Mouse (Mus musculus): ENCODE results near the gene Tnfrsf25. TPM values are rescaled to one million over a fixed set of nuclear protein-coding genes. Genes with fewer than 3 reads are reported as not detected.

Tnfrsf25 gene
- polyA plus RNA-seq, 1 experiment from 2014 or later = 0.43 TPM

- no peaks in the 10 kb centered on the region for H3K9me3 ChIP-seq (ENCODE audit: control insufficient read depth, low read length)
- ATAC-seq (ENCODE audit: insufficient number of reproducible peaks, insufficient read depth, low FRiP score, low read depth) = peak; percentile 33; the same call in 1 of the 2 replicates
- no peaks in the 10 kb centered on the region for H3K36me3 ChIP-seq (ENCODE audit: control insufficient read depth, insufficient read depth, low read length)
- peak overlapping the region; percentile 43 to 50 for H3K4me3 ChIP-seq (ENCODE audit: control insufficient read depth in 1 of 2, insufficient read depth in 1 of 2, low read depth in 1 of 2, low read length in 2 of 2)
- no peaks in the 10 kb centered on the region for H3K27me3 ChIP-seq (ENCODE audit: control insufficient read depth, insufficient read depth, low read length)
- 20% methylated on average over 26 of the region's 27 CpGs for WGBS
- H3K9ac ChIP-seq (ENCODE audit: low read length) = peak overlapping the region; percentile 72
- peaks cover 14 to 36% of the 10 kb centered on the region in 2 experiments for H3K4me1 ChIP-seq (ENCODE audit: control insufficient read depth in 2 of 2, insufficient read depth in 2 of 2, low read length in 2 of 2)
- peak overlapping the region; percentile 43 for H3K4me2 ChIP-seq (ENCODE audit: low read length)
- H3K27ac ChIP-seq (replicated peaks in 1 of 2; ENCODE audit: control insufficient read depth in 1 of 2, insufficient read depth in 1 of 2, low read depth in 2 of 2, low read length in 2 of 2) = peak overlapping the region; percentile 84 to 86
Observed at GRCm38 (mm10) chr4:152095937-152096910, 19.5 kb upstream of the Tnfrsf25 start.

GRCm38 (mm10) chr4:152096927-152097326 is 18.8 kb upstream of the Tnfrsf25 start:
- H3K36me3 ChIP-seq (ENCODE audit: control insufficient read depth, insufficient read depth, low read length) = peaks cover 3% of the 10 kb centered on the region
- H3K27ac ChIP-seq (replicated peaks in 1 of 2; ENCODE audit: control insufficient read depth in 1 of 2, insufficient read depth in 1 of 2, low read depth in 2 of 2, low read length in 2 of 2) = peak overlapping the region; percentile 84 to 86
- no peaks in the 10 kb centered on the region for H3K27me3 ChIP-seq (ENCODE audit: control insufficient read depth, insufficient read depth, low read length)
- peak overlapping the region; percentile 72 for H3K9ac ChIP-seq (ENCODE audit: low read length)
- 41% methylated on average over 6 of the region's 6 CpGs for WGBS
- peak overlapping the region; percentile 43 for H3K4me2 ChIP-seq (ENCODE audit: low read length)
- peak; percentile 6; the same call in 1 of the 2 replicates for ATAC-seq (ENCODE audit: insufficient number of reproducible peaks, insufficient read depth, low FRiP score, low read depth)
- peaks cover 16 to 42% of the 10 kb centered on the region in 2 experiments for H3K4me1 ChIP-seq (ENCODE audit: control insufficient read depth in 2 of 2, insufficient read depth in 2 of 2, low read length in 2 of 2)
- H3K4me3 ChIP-seq (ENCODE audit: control insufficient read depth in 1 of 2, insufficient read depth in 1 of 2, low read depth in 1 of 2, low read length in 2 of 2) = peak overlapping the region; percentile 43 to 50
- H3K9me3 ChIP-seq (ENCODE audit: control insufficient read depth, low read length) = no peaks in the 10 kb centered on the region

- Histone ChIP-seq H3K27me3 (ENCODE audit: control insufficient read depth, insufficient read depth, low read length) (no peaks in the 10 kb centered on the region), H3K4me1 (ENCODE audit: control insufficient read depth in 2 of 2, insufficient read depth in 2 of 2, low read length in 2 of 2) (peaks cover 9 to 31% of the 10 kb centered on the region in 2 experiments), H3K9me3 (ENCODE audit: control insufficient read depth, low read length) (no peaks in the 10 kb centered on the region), H3K4me3 (ENCODE audit: control insufficient read depth in 1 of 2, insufficient read depth in 1 of 2, low read depth in 1 of 2, low read length in 2 of 2) (peak overlapping the region; percentile 43 to 50), H3K36me3 (ENCODE audit: control insufficient read depth, insufficient read depth, low read length) (peaks cover 15% of the 10 kb centered on the region), H3K9ac (ENCODE audit: low read length) (peak overlapping the region; percentile 7; the same call in 1 of the 2 replicates), H3K4me2 (ENCODE audit: low read length) (peak overlapping the region; percentile 43), H3K27ac (replicated peaks in 1 of 2; ENCODE audit: control insufficient read depth in 1 of 2, insufficient read depth in 1 of 2, low read depth in 2 of 2, low read length in 2 of 2) (peak overlapping the region in 1 of 2 experiments; percentile 86; a peak in 2 of 4 replicates)
- no peak for ATAC-seq (ENCODE audit: insufficient number of reproducible peaks, insufficient read depth, low FRiP score, low read depth)
- 22% methylated on average over 11 of the region's 11 CpGs for WGBS
Observed at GRCm38 (mm10) chr4:152097911-152098799, 17.6 kb upstream of the Tnfrsf25 start.

GRCm38 (mm10) chr4:152100541-152100940 is 15.2 kb upstream of the Tnfrsf25 start:
- Histone ChIP-seq H3K36me3 (ENCODE audit: control insufficient read depth, insufficient read depth, low read length) (peaks cover 36% of the 10 kb centered on the region), H3K4me3 (ENCODE audit: control insufficient read depth in 1 of 2, insufficient read depth in 1 of 2, low read depth in 1 of 2, low read length in 2 of 2) (no peak overlapping the region), H3K27ac (replicated peaks in 1 of 2; ENCODE audit: control insufficient read depth in 1 of 2, insufficient read depth in 1 of 2, low read depth in 2 of 2, low read length in 2 of 2) (peak overlapping the region; percentile 59 to 68), H3K4me1 (ENCODE audit: control insufficient read depth in 2 of 2, insufficient read depth in 2 of 2, low read length in 2 of 2) (peaks cover 9 to 27% of the 10 kb centered on the region in 2 experiments), H3K4me2 (ENCODE audit: low read length) (no peak overlapping the region), H3K9ac (ENCODE audit: low read length) (no peak overlapping the region), H3K9me3 (ENCODE audit: control insufficient read depth, low read length) (no peaks in the 10 kb centered on the region), H3K27me3 (ENCODE audit: control insufficient read depth, insufficient read depth, low read length) (no peaks in the 10 kb centered on the region)
- no peak for ATAC-seq (ENCODE audit: insufficient number of reproducible peaks, insufficient read depth, low FRiP score, low read depth)
- WGBS = 44% methylated on average over 11 of the region's 11 CpGs

GRCm38 (mm10) chr4:152101081-152101653 is 14.6 kb upstream of the Tnfrsf25 start:
- Histone ChIP-seq H3K4me2 (ENCODE audit: low read length) (no peak overlapping the region), H3K4me3 (ENCODE audit: control insufficient read depth in 1 of 2, insufficient read depth in 1 of 2, low read depth in 1 of 2, low read length in 2 of 2) (no peak overlapping the region), H3K36me3 (ENCODE audit: control insufficient read depth, insufficient read depth, low read length) (peaks cover 42% of the 10 kb centered on the region), H3K27me3 (ENCODE audit: control insufficient read depth, insufficient read depth, low read length) (no peaks in the 10 kb centered on the region), H3K4me1 (ENCODE audit: control insufficient read depth in 2 of 2, insufficient read depth in 2 of 2, low read length in 2 of 2) (peaks cover 9 to 27% of the 10 kb centered on the region in 2 experiments), H3K9me3 (ENCODE audit: control insufficient read depth, low read length) (no peaks in the 10 kb centered on the region), H3K27ac (replicated peaks in 1 of 2; ENCODE audit: control insufficient read depth in 1 of 2, insufficient read depth in 1 of 2, low read depth in 2 of 2, low read length in 2 of 2) (peak overlapping the region; percentile 59 to 68), H3K9ac (ENCODE audit: low read length) (no peak overlapping the region)
- 59% methylated on average over 7 of the region's 7 CpGs for WGBS
- no peak for ATAC-seq (ENCODE audit: insufficient number of reproducible peaks, insufficient read depth, low FRiP score, low read depth)

- Histone ChIP-seq H3K4me2 (ENCODE audit: low read length) (no peak overlapping the region), H3K9ac (ENCODE audit: low read length) (no peak overlapping the region)
Observed at GRCm38 (mm10) chr4:152101921-152102320, 13.8 kb upstream of the Tnfrsf25 start.

GRCm38 (mm10) chr4:152103025-152103424 is 12.7 kb upstream of the Tnfrsf25 start:
- no peak overlapping the region for H3K27ac ChIP-seq (replicated peaks in 1 of 2; ENCODE audit: control insufficient read depth in 1 of 2, insufficient read depth in 1 of 2, low read depth in 2 of 2, low read length in 2 of 2)
- WGBS = 41% methylated on average over 7 of the region's 7 CpGs
- no peaks in the 10 kb centered on the region for H3K27me3 ChIP-seq (ENCODE audit: control insufficient read depth, insufficient read depth, low read length)
- H3K36me3 ChIP-seq (ENCODE audit: control insufficient read depth, insufficient read depth, low read length) = peaks cover 59% of the 10 kb centered on the region
- no peak for ATAC-seq (ENCODE audit: insufficient number of reproducible peaks, insufficient read depth, low FRiP score, low read depth)
- H3K4me3 ChIP-seq (ENCODE audit: control insufficient read depth in 1 of 2, insufficient read depth in 1 of 2, low read depth in 1 of 2, low read length in 2 of 2) = no peak overlapping the region
- H3K4me2 ChIP-seq (ENCODE audit: low read length) = no peak overlapping the region
- no peaks in the 10 kb centered on the region for H3K9me3 ChIP-seq (ENCODE audit: control insufficient read depth, low read length)
- H3K9ac ChIP-seq (ENCODE audit: low read length) = no peak overlapping the region
- H3K4me1 ChIP-seq (ENCODE audit: control insufficient read depth in 2 of 2, insufficient read depth in 2 of 2, low read length in 2 of 2) = peaks cover 7 to 30% of the 10 kb centered on the region in 2 experiments

More at GRCm38 (mm10) chr4:152101921-152102320, 13.8 kb upstream of the Tnfrsf25 start:
- Histone ChIP-seq H3K27ac (replicated peaks in 1 of 2; ENCODE audit: control insufficient read depth in 1 of 2, insufficient read depth in 1 of 2, low read depth in 2 of 2, low read length in 2 of 2) (peak overlapping the region in 1 of 2 experiments; percentile 35; a peak in 2 of 4 replicates), H3K4me1 (ENCODE audit: control insufficient read depth in 2 of 2, insufficient read depth in 2 of 2, low read length in 2 of 2) (peaks cover 9 to 27% of the 10 kb centered on the region in 2 experiments), H3K27me3 (ENCODE audit: control insufficient read depth, insufficient read depth, low read length) (no peaks in the 10 kb centered on the region), H3K36me3 (ENCODE audit: control insufficient read depth, insufficient read depth, low read length) (peaks cover 50% of the 10 kb centered on the region), H3K9me3 (ENCODE audit: control insufficient read depth, low read length) (no peaks in the 10 kb centered on the region), H3K4me3 (ENCODE audit: control insufficient read depth in 1 of 2, insufficient read depth in 1 of 2, low read depth in 1 of 2, low read length in 2 of 2) (no peak overlapping the region)
- WGBS = 90% methylated on average over 16 of the region's 16 CpGs
- ATAC-seq (ENCODE audit: insufficient number of reproducible peaks, insufficient read depth, low FRiP score, low read depth) = no peak
